Mouse (Mus musculus) midbrain, embryonic 16.5 days (tissue): ENCODE data around the gene Lyrm9. TPM values are rescaled to one million over a fixed set of nuclear protein-coding genes. Genes with fewer than 3 reads are reported as not detected.
"Not testable (repeated sequence)": the region's sequence is repeated elsewhere in the genome, so short reads cannot be mapped to it uniquely, and the experiment has no call there.

Experiments used
- ATAC-seq: fragments of 200-750 bp; cut with Nextera tagmentation; 2 replicates; pipeline ENCODE4 v1.8.0; 2017; ENCODE audit warnings: moderate TSS enrichment
- H3K27ac ChIP-seq: fragments of 300-500 bp; sonication (generic); 2 replicates; pipeline ENCODE4 v1.5.1; 2014; ENCODE audit warnings: mild to moderate bottlenecking, low read length, mixed read lengths
- H3K27me3 ChIP-seq: fragments of 300-500 bp; sonication (generic); 2 replicates; pipeline ENCODE4 v1.6.1; 2014; ENCODE audit warnings: low read depth, low read length, mixed read lengths; ENCODE audit not compliant: control insufficient read depth, insufficient read depth
- H3K36me3 ChIP-seq: fragments of 300-500 bp; sonication (generic); 2 replicates; pipeline ENCODE4 v1.6.1; 2014; ENCODE audit warnings: mild to moderate bottlenecking, low read length, moderate library complexity, mixed read lengths; ENCODE audit not compliant: control insufficient read depth, insufficient read depth
- H3K4me1 ChIP-seq: fragments of 300-500 bp; sonication (generic); 2 replicates; pipeline ENCODE4 v1.6.1; 2014; ENCODE audit warnings: mild to moderate bottlenecking, low read length, mixed read lengths; ENCODE audit not compliant: control insufficient read depth, insufficient read depth
- H3K4me2 ChIP-seq: fragments of 300-500 bp; sonication (generic); 2 replicates; pipeline ENCODE4 v1.6.1; 2014; ENCODE audit warnings: mild to moderate bottlenecking, low read length, mixed read lengths
- H3K4me3 ChIP-seq: fragments of 300-500 bp; sonication (generic); 2 replicates; pipeline ENCODE4 v1.5.1; 2014; ENCODE audit warnings: low read depth, mild to moderate bottlenecking, low read length, moderate library complexity, mixed read lengths
- H3K9ac ChIP-seq: fragments of 300-500 bp; sonication (generic); 2 replicates; pipeline ENCODE4 v1.6.1; 2014; ENCODE audit warnings: low read depth, low read length, mixed read lengths
- H3K9me3 ChIP-seq: fragments of 300-500 bp; sonication (generic); replicated peaks from 2 replicates; pipeline ENCODE4 v1.6.1; 2014; ENCODE audit warnings: mild to moderate bottlenecking, low read length, mixed read lengths; ENCODE audit not compliant: control insufficient read depth, poor library complexity, severe bottlenecking
- WGBS: fragments of 180-500 bp; shearing (Covaris S2); extraction: QIAGEN DNeasy Blood & Tissue Kit; methylation state at CpG from one replicate; pipeline ENCODE4 v1.1.7; 2014; 5-methylcytosine and 5-hydroxymethylcytosine counted together
- polyA plus RNA-seq: library from polyadenylated mRNA; unstranded; fragments of >200 nt; fragmentation: Nextera tagmentation; extraction: Ambion mirVana; gene quantifications from 2 replicates; pipeline ENCODE4 v1.2.1, GENCODE M21; 2015

Lyrm9 gene
- polyA plus RNA-seq, 1 experiment from 2014 or later: 47.9 TPM

DNA sequence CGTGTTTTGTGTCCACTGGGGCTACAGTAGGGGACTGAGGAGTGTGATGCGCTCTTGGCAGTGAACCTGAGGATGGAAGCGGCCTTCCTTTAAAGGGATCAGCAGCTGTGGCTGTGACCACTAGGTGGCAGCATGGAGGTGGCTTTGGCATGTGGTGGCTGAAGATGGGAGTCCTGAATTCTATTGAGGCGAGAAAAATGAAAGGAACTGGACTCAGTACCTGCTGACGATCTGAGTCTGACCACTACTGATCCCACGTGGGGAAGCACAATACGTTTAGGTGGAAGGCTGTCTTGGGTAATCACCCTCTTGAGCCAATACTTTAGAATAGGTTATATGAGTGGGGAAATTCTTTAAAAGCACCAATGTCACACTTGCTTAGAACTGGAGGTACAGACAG, 29.9 kb downstream of the Lyrm9 start:
- H3K27ac ChIP-seq: no peak overlapping the region
- no peak overlapping the region for H3K9ac ChIP-seq
- no peaks in the 10 kb centered on the region; the same call in 1 of the 2 replicates for H3K4me1 ChIP-seq
- H3K36me3 ChIP-seq: no peaks in the 10 kb centered on the region
- no peaks in the 10 kb centered on the region for H3K9me3 ChIP-seq
- H3K4me2 ChIP-seq: no peak overlapping the region
- WGBS: 9% methylated on average over 7 of the region's 7 CpGs
- no peak overlapping the region for H3K4me3 ChIP-seq
- H3K27me3 ChIP-seq: no peaks in the 10 kb centered on the region
- no peak for ATAC-seq

DNA sequence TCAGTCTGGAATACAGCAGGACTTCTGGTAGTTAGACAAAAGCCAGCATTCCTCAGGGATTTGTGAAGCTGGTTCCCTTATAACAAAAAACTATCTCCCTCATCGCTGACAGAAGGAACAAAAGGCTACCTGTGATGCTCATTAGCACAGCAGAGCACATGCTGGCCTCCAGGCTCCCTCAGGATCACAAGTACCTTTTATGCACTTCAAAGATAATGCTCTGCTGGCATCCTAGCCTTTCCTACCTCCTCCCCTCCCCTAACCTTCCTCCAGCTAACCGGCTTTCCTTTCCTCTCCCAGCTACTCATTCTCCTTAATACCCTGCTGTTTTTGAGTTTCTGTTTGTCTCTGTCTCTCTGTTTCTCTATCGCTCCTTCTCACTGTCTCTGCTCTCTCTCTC, 31.2 kb downstream of the Lyrm9 start:
- H3K27ac ChIP-seq: peak overlapping the region; percentile 35; the same call in 1 of the 2 replicates

DNA sequence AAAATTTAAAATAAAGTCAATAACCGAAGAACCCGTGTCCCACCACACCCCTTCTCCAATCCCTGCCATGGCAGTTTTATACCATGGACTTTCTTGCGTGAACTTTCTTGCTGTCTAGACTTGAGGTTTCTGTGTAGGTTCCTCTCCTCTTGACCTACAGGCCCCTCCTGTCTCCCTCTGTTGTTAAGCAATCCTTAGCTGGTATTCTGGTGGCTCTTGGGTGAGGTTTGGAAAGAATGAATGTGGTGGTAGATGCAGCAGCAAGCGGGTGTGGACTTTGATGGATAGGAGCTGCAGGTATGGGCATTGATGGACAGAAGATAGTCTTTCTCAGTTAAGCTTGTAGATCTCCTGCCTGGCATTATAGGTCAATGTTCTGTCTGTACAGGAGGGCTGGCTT, 37.5 kb downstream of the Lyrm9 start:
- H3K36me3 ChIP-seq: no peaks in the 10 kb centered on the region
- no peak overlapping the region for H3K4me3 ChIP-seq
- 91% methylated on average over 4 of the region's 4 CpGs for WGBS
- no peaks in the 10 kb centered on the region for H3K9me3 ChIP-seq
- H3K27me3 ChIP-seq: no peaks in the 10 kb centered on the region
- H3K9ac ChIP-seq: no peak overlapping the region
- no peak for ATAC-seq
- H3K4me2 ChIP-seq: no peak overlapping the region
- no peak overlapping the region for H3K27ac ChIP-seq
- H3K4me1 ChIP-seq: no peaks in the 10 kb centered on the region

More for the DNA sequence above, 31.2 kb downstream of the Lyrm9 start:
- Histone ChIP-seq H3K36me3 (no peaks in the 10 kb centered on the region), H3K27me3 (no peaks in the 10 kb centered on the region), H3K9ac (no peak overlapping the region), H3K4me2 (no peak overlapping the region), H3K4me3 (no peak overlapping the region), H3K9me3 (no peaks in the 10 kb centered on the region), H3K4me1 (no peaks in the 10 kb centered on the region; the same call in 1 of the 2 replicates)
- no peak for ATAC-seq
- WGBS: 7% methylated on average over 3 of the region's 3 CpGs

DNA sequence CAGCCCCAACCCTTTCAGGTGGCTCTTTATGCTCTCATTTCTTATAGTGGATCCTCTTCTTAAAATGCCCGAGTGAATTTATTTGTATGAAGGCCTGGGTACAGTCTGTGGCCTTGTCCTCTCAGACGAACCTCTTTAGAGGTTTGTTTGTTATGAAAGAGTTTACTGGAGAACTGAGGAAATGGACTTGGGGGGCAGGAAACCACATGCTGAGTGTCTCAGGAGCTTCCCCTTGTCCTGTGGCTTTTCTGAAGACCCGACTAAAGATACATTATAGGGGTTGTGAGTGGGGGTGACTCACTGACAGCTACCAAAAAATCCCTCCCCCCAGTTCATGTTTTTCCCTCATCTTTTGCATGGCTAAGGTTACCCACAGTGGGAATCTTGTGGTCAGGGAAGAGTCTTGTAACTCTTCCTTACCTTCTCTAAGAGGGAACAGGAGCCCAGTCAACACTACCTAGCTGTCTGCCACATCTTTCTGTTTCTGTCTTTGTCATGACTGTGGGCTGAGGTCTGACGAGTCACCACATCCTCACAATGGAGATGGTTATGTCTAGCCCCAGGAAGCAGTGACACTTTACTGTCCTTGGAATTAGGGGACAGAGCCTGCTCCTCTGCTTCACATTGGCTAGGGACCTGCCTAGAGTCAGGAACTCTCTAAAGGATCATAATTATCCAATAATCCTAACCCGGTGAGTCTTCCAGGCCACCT, 38.3 kb downstream of the Lyrm9 start:
- Histone ChIP-seq H3K4me2 (no peak overlapping the region), H3K9me3 (no peaks in the 10 kb centered on the region), H3K27ac (no peak overlapping the region), H3K4me1 (no peaks in the 10 kb centered on the region), H3K9ac (no peak overlapping the region), H3K27me3 (no peaks in the 10 kb centered on the region), H3K36me3 (no peaks in the 10 kb centered on the region), H3K4me3 (no peak overlapping the region)
- ATAC-seq: no peak
- WGBS: 84% methylated on average over 5 of the region's 5 CpGs

DNA sequence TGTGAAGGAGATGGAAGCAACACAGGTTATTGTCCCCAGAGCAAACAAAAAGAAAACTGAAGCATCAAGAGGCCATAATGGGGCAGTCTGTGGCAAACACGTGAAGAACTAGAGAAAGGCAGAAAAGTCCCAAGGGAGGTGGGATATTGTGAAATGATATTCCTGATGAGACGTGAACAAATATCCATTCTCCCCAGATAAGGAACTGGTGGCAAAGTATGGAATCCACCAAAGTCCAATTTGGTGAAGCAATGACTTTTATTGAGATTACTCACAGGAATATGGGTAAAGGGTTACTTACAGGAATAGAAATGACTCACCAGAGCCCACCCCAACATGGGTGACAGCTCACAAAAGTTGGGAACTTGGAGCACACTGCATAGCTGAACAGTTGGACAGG, 38.9 kb downstream of the Lyrm9 start:
- Histone ChIP-seq H3K27me3 (no peaks in the 10 kb centered on the region), H3K9me3 (no peaks in the 10 kb centered on the region), H3K36me3 (no peaks in the 10 kb centered on the region), H3K4me2 (no peak overlapping the region), H3K4me1 (no peaks in the 10 kb centered on the region), H3K9ac (no peak overlapping the region), H3K4me3 (no peak overlapping the region), H3K27ac (no peak overlapping the region)
- 84% methylated on average over 2 of the region's 2 CpGs for WGBS
- ATAC-seq: no peak

DNA sequence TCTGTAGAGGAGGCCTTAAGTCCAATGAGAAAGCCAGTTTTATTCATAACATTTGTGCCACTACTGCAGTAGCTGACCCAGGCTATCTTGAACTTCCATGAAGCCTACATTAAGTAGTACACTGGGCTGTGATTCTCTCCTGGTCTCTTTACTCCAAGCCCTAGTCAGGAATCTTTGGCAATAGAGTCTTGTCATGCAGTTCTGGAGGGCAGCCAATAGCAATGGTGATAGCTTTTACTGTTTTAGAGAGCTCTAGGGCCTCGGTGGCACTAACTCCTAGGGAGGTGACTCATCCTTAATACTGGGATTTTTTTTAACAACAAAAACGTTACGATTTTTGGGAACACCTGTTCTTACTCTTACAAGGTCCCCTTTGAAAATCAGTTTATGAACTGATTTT, 40.1 kb downstream of the Lyrm9 start:
- Histone ChIP-seq H3K27ac (no peak overlapping the region), H3K4me1 (no peaks in the 10 kb centered on the region), H3K9me3 (no peaks in the 10 kb centered on the region), H3K9ac (no peak overlapping the region), H3K27me3 (no peaks in the 10 kb centered on the region), H3K36me3 (no peaks in the 10 kb centered on the region), H3K4me3 (no peak overlapping the region), H3K4me2 (no peak overlapping the region)
- no peak for ATAC-seq
- 90% methylated on average over 3 of the region's 3 CpGs for WGBS

DNA sequence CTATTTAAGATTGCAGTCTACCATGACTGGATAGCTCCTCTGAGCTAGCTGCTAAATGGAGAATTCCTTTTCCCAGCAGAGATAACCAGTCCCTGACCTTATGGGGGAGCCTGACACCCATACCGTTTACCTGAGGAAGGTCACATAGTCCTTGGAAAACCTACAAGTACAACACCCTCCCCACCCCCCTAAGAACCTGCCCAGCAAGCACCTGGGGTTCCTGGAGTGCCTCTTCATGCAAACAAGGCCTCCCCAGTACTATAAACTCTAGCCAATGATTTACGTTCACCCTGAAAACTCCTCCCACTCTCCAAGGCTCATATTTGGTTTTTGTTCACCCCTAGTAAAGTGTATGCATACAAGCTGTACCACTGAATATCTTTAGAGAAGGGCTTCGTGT, 41.3 kb downstream of the Lyrm9 start:
- H3K27ac ChIP-seq: no peak overlapping the region
- H3K9me3 ChIP-seq: no peaks in the 10 kb centered on the region
- H3K27me3 ChIP-seq: no peaks in the 10 kb centered on the region
- no peak overlapping the region for H3K4me2 ChIP-seq
- 80% methylated on average over 3 of the region's 3 CpGs for WGBS
- H3K36me3 ChIP-seq: no peaks in the 10 kb centered on the region
- ATAC-seq: no peak
- no peaks in the 10 kb centered on the region for H3K4me1 ChIP-seq
- H3K9ac ChIP-seq: no peak overlapping the region
- H3K4me3 ChIP-seq: no peak overlapping the region

DNA sequence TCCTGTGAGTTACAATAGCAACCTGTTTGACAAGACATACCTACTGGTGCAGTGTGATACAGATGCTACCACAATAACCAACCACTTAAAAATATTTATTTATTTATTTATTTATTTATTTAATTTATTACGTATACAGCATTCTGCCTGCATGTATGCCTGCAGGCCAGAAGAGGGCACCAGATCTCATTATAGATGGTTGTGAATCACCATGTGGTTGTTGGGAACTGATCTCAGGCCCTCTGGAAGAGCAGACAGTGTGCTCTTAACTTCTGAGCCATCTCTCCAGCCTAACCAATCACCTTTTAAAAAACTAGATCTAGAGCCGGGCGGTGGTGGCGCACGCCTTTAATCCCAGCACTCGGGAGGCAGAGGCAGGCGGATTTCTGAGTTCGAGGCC, 42.8 kb downstream of the Lyrm9 start:
- H3K4me3 ChIP-seq, H3K4me1 ChIP-seq, ATAC-seq, H3K9me3 ChIP-seq, H3K36me3 ChIP-seq, H3K4me2 ChIP-seq, H3K9ac ChIP-seq, H3K27ac ChIP-seq, H3K27me3 ChIP-seq: not testable (repeated sequence)
- 98% methylated on average over 7 of the region's 8 CpGs for WGBS

DNA sequence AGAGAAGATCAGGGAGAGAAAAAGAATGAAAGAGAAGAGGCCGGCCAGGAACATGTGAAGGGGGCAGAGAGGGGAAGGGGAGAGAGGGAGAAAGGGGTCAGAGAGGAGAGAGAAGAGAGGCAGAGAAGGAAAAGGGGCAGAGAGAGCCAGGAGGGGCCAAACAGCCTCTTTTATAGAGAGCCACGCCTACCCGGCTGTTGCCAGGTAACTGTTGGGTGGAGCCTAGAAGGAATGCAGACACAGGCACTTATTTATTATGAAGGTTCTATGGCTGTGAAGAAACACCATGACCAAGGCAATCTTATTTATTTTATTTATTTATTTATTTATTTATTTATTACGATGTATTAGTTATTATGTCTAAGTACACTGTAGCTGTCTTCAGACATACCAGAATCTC, 44.5 kb downstream of the Lyrm9 start:
- Histone ChIP-seq H3K4me3 (no peak overlapping the region), H3K36me3 (no peaks in the 10 kb centered on the region), H3K4me2 (no peak overlapping the region), H3K27ac (no peak overlapping the region), H3K4me1 (no peaks in the 10 kb centered on the region), H3K9ac (no peak overlapping the region), H3K9me3 (no peaks in the 10 kb centered on the region), H3K27me3 (no peaks in the 10 kb centered on the region)
- WGBS: 85% methylated on average over 4 of the region's 4 CpGs
- no peak for ATAC-seq
